Mouse (Mus musculus) subcutaneous adipose tissue, adult 2 months (tissue): ENCODE data around the gene Trip12. TPM values are rescaled to one million over a fixed set of nuclear protein-coding genes. Genes with fewer than 3 reads are reported as not detected.

ENCODE experiments used
- polyA plus RNA-seq: library from polyadenylated mRNA; depleted of rRNA; stranded (reverse); fragments of >200 nt; gene quantifications from 2 replicates; pipeline ENCODE4 v1.2.3, GENCODE M21; 2012; ENCODE audit warnings: low replicate concordance; rRNA removed

Trip12 gene
- 34.1 and 37.3 TPM in 2 replicates for polyA plus RNA-seq

DNA sequence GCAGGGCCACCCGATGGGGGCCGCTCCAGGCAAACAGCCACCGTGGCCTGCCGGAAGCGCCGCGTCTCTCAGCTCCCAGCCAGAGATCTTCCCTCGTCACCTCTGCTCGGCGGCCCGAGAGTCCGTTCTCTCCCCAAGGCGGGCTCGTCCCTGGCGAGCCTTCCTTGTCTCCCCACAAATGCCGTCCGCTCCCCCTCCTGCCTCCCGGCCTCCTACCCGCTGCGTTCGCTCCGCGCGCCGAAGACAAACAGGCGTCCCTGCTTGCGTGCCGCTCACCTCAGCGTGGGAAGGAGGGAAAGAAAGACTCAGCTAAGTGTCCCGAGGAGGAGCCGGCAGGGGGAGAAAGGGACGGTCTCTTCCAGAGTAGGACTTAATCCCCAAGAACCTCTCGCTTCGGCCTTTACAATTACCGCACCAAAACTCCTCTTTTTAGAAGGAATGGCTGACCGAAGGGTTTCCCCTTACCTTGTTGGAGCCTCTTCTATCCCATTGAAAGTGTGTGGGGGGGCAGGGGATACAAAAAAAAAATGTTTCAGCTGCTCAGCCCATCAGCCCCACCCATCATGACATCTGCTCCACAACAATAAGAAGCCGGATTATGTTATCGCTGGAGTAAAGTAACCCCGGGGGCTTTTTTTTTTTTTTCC, at the start of gene Trip12:
Gene Trip12, minus strand, starts transcription at position 499 of the 647 bp plus-strand sequence.

DNA sequence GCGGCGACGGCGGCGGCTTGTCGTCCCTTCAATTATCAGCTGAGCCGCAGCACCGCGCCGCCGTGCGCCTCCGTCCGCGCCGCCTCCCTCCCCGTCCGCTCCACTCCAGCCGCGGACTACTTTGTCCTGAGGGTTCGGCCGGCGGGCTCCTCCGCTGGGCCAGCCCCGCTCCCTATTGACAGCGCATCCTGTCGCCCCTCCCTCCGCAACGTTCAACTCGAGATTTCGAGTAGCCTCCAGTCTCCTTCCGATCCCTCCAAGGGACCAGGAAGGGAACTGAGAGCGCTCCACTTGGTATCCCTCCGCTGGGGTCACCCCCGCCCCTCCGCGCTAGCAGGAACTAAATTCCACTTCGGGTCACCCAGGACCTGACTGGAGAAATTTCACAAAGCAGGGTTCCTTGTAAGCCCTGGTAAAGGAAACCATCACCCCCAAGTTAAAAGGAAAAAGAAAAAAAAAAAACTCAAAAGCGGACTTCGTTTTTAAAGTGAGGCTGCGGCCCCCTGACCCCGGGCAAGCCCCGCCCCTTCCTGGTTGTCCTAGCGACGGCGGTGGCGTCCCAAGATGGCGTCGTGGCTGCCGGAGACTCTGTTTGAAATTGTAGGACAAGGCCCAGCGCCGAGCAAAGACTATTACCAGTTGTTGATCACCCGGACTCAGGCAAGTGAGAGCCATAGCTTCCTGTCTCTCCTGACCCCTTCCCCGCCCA, 853 bp downstream of the Trip12 start, which contains the start of gene Fbxo36:
Gene Fbxo36, plus strand, starts transcription at position 533 of the 709 bp plus-strand sequence.

DNA sequence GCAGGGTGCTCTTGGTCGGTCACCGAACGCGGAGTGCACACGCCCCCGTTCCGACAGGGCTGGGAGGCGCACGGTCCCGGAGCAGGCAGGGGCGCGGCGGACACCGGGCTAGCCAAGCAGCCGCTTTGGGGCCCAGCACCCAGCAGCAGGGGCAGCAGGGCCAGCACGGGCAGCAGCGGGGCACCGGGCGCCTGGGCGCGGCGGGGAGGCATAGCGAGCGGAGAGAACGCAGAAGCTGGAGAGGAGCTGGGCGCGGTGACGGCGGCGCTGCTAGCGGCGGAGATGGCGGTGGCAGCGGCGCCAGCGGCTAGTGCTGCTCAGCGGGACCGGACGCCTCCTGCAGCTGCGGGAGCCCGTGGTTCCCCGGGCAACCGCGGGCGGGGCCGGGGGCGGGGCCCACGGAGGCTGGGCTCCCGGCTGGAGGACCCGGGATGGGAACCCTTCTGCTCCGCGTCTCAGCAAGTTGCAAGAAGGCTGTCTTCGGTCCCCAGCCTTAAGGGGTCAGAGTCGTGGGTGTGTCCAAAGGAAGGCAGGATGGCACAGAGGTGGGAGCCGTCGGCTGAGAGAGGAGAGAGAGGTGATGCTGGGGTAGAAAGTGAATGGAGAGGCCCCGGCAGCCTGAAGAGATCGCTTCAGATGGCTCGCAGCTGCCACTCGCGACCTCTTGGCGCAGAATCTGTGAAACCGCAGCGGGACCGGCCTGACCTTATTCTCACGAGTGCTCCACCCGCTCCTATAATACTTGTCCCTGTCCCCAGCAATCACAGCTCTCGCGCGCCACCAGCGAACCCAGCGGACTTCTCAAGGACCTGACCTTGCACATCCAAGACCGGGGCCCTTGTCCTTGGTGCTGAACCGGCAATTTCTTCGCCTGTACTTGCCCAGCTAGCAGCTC, 144.6 kb downstream of the Trip12 start, which contains the start of gene Dner:
Gene Dner, minus strand, starts transcription at position 705 of the 895 bp plus-strand sequence.

Other genes with a start within 250 kb of the Trip12 start
- gene Dner, start 144.3 kb downstream of the Trip12 start, polyA plus RNA-seq = 0.09 and 0.64 TPM in 2 replicates
- gene Fbxo36, start 675 bp downstream of the Trip12 start, polyA plus RNA-seq = 9.4 and 23.8 TPM in 2 replicates
- gene Slc16a14, start 94.6 kb upstream of the Trip12 start, polyA plus RNA-seq = 0.26 and 3.1 TPM in 2 replicates